Mouse (Mus musculus) mouse embryonic stem cell (cell line): ENCODE measurements around the gene Ap1m2.

Experiments used
- in situ Hi-C, 2 experiments: fragments of 300-500 bp; cut with MboI; formaldehyde crosslinking; loops; 1 replicate in 1 of 2; 3 replicates in 1 of 2; pipeline ENCODE4 v1.14.3; 2019 to 2020; ENCODE audit warnings: low sequenced_read_pairs in 2 of 2, low pct_unique_long_range_greater_than_20kb in 1 of 2, mixed read lengths in 1 of 2; ENCODE audit not compliant: unreplicated experiment in 1 of 2

Gene Ap1m2

GRCm38 (mm10) chr9:21312134-21312533 is at the start of gene Ap1m2:
Gene Ap1m2, minus strand, starts transcription at chr9:21312337.
- in situ Hi-C loops, result loop anchor here in 1 of 2 experiments (5.0 kb wide), 1 partner anchor 40 kb away; no protein-coding TSS in a partner anchor

- in situ Hi-C loops, result no loop called here
These were observed 45.0 kb upstream of the Ap1m2 start for GRCm38 (mm10) chr9:21356981-21357718.

- in situ Hi-C loops, result loop anchor here in 1 of 2 experiments (5.0 kb wide), 1 partner anchor 42 kb away; the partner anchor contains the start of gene Ap1m2
These were observed 42.7 kb upstream of the Ap1m2 start for GRCm38 (mm10) chr9:21354796-21355195.

GRCm38 (mm10) chr9:21353373-21353686 is 41.2 kb upstream of the Ap1m2 start:
- in situ Hi-C loops, result loop anchor here in 1 of 2 experiments (5.0 kb wide), 1 partner anchor 41 kb away; the partner anchor contains the start of gene Ap1m2

- in situ Hi-C loops, result loop anchor here in 1 of 2 experiments (5.0 kb wide), 1 partner anchor 40 kb away; the partner anchor contains the start of gene Ap1m2
These were observed 40.6 kb upstream of the Ap1m2 start for GRCm38 (mm10) chr9:21352463-21353372.

GRCm38 (mm10) chr9:21351702-21352377 is 39.7 kb upstream of the Ap1m2 start:
- in situ Hi-C loops, result loop anchor here in 1 of 2 experiments (5.0 kb wide), 1 partner anchor 40 kb away; the partner anchor contains the start of gene Ap1m2

DNA sequence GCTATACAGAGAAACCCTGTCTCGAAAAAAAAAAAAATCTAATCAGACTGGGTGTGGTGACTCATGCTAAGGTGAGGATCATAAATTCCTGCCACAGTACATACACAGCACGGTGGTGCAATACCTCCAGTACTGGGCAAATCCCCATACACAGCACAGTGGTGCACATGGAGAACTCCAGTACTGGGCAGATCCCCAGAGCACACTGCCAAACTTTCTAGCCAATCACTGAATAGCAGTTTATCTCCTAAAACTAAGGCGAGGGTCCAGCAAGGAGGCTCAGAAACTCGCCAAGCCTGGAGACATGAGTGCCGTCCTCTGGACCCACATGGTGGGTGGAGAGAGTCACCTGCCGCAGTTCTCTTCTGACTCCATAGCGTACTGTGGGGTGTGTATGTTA is 39.0 kb upstream of the Ap1m2 start:
- in situ Hi-C loops, result loop anchor here in 1 of 2 experiments (5.0 kb wide), 1 partner anchor 39 kb away; the partner anchor contains the start of gene Ap1m2

DNA sequence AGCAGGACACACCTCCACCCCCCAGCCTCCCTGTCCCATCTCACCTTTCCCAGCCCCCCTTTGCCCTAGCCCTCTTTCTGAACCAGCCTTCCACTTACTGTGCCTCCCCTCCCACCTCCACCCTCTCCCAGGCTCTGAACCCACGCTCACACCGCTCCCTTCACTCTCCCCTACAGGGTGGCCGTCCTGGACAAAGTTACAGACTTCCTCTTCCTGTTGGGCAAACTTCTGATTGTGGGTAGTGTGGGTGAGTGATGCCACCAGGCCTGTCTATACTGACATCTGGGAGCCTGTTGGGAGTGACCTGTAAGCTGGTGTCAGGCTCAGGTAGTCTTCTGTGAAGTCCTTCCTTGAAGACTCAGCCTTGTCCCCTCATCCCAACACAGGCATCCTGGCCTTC is 36.0 kb upstream of the Ap1m2 start:
- in situ Hi-C loops, result no loop called here

DNA sequence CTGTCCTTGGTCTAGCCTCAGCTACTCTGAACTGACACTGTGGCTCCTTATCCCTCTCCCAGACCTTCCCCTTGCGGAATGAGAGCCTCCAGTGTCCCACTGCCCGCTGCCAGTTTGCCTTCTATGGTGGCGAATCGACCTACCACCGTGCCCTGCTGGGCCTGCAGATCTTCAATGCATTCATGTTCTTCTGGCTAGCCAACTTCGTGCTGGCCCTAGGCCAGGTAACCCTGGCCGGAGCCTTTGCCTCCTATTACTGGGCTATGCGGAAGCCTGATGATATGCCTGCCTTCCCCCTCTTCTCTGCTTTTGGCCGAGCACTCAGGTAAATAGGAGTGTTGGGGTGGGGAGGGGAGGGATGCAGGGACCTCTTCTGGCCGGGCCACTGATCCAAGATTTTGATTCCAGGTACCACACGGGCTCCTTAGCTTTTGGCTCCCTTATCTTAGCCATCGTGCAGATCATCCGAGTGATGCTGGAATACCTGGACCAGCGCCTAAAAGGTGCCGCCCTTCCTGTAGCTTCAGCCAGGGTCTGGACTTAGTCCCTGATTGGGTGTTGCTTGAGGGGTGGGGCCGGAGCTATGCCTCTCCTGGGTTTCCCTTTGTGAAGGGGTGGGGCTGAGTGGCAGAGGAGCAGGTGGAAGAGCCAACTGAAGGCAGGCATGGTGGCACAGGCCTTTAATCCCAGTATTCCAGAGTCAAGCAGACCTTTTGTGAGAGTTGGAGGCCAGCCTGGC is 34.7 kb upstream of the Ap1m2 start:
- in situ Hi-C loops, result no loop called here

GRCm38 (mm10) chr9:21340411-21340810 is 28.3 kb upstream of the Ap1m2 start:
- in situ Hi-C loops, result no loop called here

DNA sequence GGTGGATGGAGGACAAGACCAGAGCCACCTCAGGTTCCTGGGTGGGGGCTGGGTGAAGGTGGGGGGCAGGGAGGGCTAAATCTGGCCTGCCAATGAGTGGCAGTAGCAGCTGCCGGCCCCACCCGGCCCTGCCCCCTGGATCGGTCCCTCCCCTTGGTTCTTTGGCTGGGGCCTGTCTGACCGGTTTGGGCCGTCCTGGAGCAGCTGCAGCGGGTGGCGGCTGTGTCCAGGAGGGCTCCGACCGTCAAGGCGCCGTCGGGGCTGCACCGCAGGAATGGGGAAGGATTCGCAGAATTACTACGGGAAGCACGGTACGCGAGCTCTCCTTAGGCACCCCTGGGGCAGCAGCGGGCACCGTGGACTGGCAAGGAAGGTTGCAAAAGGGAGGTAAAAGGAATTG is 25.5 kb upstream of the Ap1m2 start:
- in situ Hi-C loops, result no loop called here

DNA sequence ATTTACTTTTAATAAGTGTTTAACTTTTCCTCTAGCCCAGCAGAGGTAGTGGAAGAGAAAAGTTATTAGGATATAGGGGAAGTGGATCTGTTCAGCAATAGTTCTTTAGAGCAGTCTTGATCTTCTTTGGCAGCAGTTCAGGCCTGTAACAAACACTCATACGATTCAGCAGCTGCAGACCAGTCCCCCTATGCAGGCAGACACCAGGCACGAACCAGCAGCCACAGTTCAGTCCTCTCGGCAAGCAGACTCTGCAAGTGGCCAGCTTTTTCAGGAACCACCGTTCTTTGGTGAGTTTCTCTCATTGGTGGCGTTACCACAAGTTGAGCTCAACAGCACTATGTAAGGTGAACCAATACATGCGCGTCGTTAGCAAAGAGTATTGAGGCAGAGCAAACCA is 24.4 kb upstream of the Ap1m2 start:
- in situ Hi-C loops, result no loop called here

DNA sequence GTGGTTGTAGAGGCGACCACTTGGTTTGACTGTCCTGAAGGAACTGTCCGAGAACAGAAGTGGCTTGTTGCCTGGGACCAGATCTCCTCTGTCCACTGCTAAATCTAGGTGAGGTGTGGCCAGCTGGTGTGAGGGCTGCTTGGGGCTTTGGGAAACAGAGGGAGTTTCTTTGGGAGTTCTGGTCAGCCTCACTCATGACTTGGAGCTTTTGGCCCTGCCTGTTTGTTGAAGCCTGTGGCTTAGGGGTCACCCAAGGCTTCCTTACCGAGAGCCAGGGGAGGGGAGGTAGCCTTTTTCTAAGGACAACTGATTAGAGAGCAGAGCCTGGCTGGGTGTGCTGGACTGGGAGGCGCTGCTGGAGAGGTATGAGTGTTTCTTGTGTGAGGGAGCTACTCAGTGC is 23.3 kb upstream of the Ap1m2 start:
- in situ Hi-C loops, result no loop called here

DNA sequence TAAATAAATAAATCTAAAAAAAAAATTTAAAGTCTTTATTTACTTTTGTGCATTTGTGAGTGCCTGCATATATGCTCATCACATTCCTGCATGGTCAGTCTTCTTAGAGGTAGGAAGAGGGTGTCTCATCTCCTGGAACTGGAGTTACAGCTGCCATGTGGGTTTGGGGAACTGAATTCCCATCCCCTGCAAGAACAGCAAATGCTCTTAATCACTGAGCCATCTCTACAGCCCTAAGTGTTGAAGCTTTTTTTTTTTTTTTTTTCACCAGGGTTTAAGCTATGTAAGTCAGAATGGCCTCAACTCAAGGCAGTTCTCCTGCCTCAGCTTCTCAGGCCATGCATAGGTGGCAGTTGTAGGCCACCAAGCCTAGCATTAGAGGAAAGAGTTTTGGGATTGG is 22.6 kb upstream of the Ap1m2 start:
- in situ Hi-C loops, result no loop called here

- in situ Hi-C loops, result no loop called here
These were observed 21.4 kb upstream of the Ap1m2 start for GRCm38 (mm10) chr9:21333523-21333922.

DNA sequence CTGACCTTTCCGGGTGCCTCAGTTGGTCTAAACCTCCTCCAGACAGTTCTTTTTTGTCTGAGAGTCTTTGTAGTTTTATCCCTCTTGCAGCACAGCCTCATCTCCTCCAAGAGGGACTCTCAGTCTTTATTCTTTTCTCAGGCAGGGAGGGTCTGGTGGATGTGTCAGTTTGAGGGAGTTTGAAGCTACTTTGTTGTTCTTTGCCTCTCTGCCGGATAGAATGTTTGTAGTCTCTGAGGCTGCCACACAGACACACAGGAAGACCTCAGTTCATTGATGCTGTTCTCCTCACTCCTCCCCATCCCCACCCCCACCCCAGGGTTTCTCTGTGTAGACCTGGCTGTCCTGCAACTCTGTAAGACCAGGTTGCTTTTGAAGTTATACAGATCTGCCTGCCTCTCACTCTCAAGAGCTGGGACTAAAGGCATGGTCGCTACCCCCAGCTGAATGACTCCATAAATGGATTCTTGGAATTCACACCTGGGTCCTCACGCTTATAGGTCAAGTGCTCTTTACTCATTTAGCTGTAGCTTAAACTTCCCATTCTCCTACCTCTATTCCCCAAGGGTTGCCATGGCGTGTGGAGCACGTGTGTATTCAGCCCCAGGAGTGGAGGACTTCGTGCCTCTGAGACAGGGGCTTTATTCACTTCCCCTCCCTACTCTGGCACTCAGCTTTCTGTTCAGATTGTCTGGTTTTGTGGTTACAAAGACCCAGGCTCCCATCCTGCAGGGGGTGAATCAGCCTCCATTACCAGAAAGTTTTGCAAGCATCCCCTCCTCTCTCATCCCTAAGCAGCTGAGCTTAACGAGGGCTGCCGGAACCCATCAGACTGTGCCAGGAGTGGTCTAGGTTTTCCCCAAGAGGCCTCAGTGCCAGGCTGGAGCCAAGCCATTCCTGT is 20.3 kb upstream of the Ap1m2 start:
- in situ Hi-C loops, result no loop called here
